Mouse (Mus musculus) lung, embryonic 16.5 days (tissue): ENCODE data around the gene Bglap2. TPM values are rescaled to one million over a fixed set of nuclear protein-coding genes. Genes with fewer than 3 reads are reported as not detected.

Experiments used
- polyA plus RNA-seq: library from polyadenylated mRNA; unstranded; fragments of >200 nt; fragmentation: Nextera tagmentation; extraction: Ambion mirVana; gene quantifications from 2 replicates; pipeline ENCODE4 v1.2.1, GENCODE M21; 2015

Gene Bglap2
- polyA plus RNA-seq, 1 experiment from 2014 or later: 0.43 TPM

Other genes with a start within 250 kb of the Bglap2 start
- gene Mef2d, start 236.3 kb downstream of the Bglap2 start, polyA plus RNA-seq: 19.9 and 22.9 TPM in 2 replicates
- 0.69 and 1.0 TPM in 2 replicates for gene Rhbg, start 124.0 kb downstream of the Bglap2 start, polyA plus RNA-seq
- 0.20 and 0.23 TPM in 2 replicates for gene Gm38392, start 91.5 kb downstream of the Bglap2 start, polyA plus RNA-seq
- gene Tsacc, start 81.7 kb downstream of the Bglap2 start, polyA plus RNA-seq: 11.0 and 12.3 TPM in 2 replicates
- gene Cct3, start 81.6 kb downstream of the Bglap2 start, polyA plus RNA-seq: 432 and 447 TPM in 2 replicates
- gene Glmp, start 53.7 kb downstream of the Bglap2 start, polyA plus RNA-seq: 228 and 231 TPM in 2 replicates
- gene Tmem79, start 42.6 kb downstream of the Bglap2 start, polyA plus RNA-seq: 9.5 and 9.9 TPM in 2 replicates
- gene Smg5, start 42.4 kb downstream of the Bglap2 start, polyA plus RNA-seq: 46.6 and 46.7 TPM in 2 replicates
- gene Paqr6, start 14.1 kb downstream of the Bglap2 start, polyA plus RNA-seq: 12.5 and 15.2 TPM in 2 replicates
- gene Bglap3, start 6.0 kb downstream of the Bglap2 start, polyA plus RNA-seq: 0.13 TPM in 1 of 2 replicates, not detected in the other
- gene Bglap, start 5.8 kb upstream of the Bglap2 start, polyA plus RNA-seq: 0.94 TPM in 1 of 2 replicates, not detected in the other
- 130 and 147 TPM in 2 replicates for gene Pmf1, start 31.6 kb upstream of the Bglap2 start, polyA plus RNA-seq
- gene Slc25a44, start 46.4 kb upstream of the Bglap2 start, polyA plus RNA-seq: 15.2 and 16.0 TPM in 2 replicates
- gene Sema4a, start 82.5 kb upstream of the Bglap2 start, polyA plus RNA-seq: 6.3 TPM in 2 replicates
- gene Lmna, start 131.3 kb upstream of the Bglap2 start, polyA plus RNA-seq: 148 and 150 TPM in 2 replicates
- 13.1 and 13.5 TPM in 2 replicates for gene Mex3a, start 153.7 kb upstream of the Bglap2 start, polyA plus RNA-seq
- gene Rab25, start 169.6 kb upstream of the Bglap2 start, polyA plus RNA-seq: 48.0 and 61.2 TPM in 2 replicates
- 169 and 183 TPM in 2 replicates for gene Lamtor2, start 174.4 kb upstream of the Bglap2 start, polyA plus RNA-seq
- gene Ubqln4, start 175.1 kb upstream of the Bglap2 start, polyA plus RNA-seq: 39.3 and 41.8 TPM in 2 replicates
- 354 and 367 TPM in 2 replicates for gene Ssr2, start 197.2 kb upstream of the Bglap2 start, polyA plus RNA-seq
- 123 and 125 TPM in 2 replicates for gene Arhgef2, start 227.3 kb upstream of the Bglap2 start, polyA plus RNA-seq